Mouse (Mus musculus) embryo, embryonic 9.5 days (tissue): Measurements from ENCODE around the gene Snx9.

Source experiments
- DNase-seq: peaks from one replicate; pipeline ENCODE4 v3.0.0-alpha.2; 2017; ENCODE audit errors: extremely low spot score

The Snx9 gene

DNA sequence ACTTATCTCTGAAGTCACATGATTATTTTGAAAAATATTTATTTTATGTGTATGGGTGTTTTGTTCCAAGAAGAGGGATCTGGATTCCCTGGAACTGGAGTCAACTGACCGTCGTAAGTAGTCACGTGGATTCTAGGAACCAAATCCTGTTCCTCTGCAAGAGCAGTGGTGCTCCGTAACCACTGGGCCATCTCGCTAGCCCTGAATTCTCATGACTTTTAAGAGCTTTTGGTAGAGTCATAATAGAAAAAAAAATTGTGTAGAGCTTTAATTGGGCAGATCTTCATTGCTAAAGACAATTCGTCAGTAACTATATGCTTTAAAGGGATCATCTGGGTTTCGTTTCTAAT is 2.5 kb downstream of the Snx9 start:
- DNase-seq = no peak

DNA sequence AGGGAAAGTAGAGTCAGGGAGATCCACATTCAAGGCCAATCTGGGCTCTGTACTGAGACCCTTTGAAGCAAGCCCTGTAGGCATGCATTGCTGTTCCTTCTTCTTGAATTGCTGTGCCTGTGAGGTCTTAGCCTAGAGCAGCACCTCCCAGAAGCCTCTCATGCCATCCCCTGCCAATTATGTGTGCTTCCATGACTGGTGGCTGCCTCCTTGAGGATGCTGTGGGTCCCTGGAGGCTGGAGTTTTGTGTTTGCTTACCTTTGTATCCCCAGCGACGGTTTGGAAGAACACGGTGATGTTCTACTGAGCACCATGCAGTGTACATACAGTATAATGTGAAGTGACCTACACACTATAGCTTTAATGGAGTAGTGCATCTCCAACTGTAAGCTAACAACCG is 4.2 kb downstream of the Snx9 start:
- DNase-seq = no peak

DNA sequence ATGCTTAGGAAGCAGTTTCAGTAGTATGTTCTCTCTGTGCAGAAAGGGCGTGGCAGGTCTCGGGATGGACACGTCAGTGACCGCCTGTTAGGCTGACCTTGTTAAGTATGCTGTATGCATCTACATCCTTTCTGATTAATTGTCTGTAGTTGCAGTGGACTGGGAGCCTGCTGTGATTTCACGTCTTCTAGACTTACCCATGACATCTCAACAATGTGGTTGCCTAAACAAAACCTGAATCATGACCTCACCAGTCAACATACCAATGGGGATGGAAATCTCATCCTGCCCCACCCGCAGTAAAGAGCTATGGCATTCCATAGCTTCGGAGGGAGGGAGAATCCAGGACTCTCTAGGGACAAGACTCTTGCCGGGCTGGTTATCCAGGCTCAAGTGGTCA is 5.0 kb downstream of the Snx9 start:
- DNase-seq = no peak

DNA sequence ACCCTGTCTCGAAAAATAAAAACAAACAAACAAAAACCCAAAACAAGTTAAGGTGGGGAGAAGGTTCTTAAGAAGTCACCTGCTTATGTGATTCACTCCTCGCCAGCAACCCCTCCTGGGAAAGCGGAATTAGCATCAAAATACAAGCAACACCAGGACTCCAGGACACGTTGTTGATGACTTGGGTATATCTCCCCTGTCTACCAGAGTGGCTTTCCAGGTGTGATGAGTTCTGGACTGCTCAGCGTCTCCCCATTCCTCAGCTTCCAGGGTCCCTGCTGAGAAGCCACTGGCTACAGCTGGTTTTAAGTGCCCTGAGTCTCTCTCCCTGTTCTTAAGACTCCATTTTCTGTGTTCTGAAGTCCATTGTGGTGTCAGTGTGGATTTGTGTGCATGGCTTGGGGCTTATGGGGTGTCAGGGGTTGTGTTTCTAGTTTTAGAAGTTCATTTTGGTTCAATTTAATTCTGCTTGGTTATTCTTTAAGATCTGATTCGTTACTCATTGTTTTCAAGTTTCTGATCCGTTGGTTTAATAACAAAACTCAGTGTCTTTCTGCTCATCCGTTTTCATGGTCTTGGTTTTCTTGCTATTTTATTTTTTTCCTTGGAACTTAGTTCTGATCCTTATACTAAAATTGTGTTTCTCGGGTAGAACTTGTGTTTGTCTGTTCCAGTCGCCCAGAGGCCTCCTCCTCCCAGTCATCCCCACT is 7.7 kb downstream of the Snx9 start:
- DNase-seq = no peak

DNA sequence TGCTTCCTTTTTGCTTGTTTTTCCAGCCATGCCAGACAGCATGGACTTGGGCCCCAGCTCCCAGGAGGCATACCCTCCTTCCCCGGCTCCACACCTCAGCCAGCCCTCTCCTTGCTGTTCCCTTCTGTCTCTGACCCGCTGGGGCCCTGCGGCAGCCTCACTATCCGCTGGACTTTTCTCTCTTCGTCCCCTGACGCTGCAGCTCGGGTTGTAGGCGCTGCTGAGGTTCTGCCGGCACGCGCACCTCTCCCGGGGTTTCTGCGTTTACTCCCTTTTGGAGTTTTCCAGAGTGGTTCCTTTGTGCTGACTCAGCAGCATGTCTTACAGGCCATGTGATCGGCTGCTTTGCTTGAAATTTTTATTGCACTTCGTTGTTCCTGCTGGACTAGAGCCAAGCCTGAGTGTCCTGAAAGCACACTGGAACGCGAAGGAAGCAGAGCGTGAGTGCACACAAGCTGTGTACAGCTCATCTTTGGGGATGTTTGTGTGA is 8.3 kb downstream of the Snx9 start:
- DNase-seq = peak; percentile 47

DNA sequence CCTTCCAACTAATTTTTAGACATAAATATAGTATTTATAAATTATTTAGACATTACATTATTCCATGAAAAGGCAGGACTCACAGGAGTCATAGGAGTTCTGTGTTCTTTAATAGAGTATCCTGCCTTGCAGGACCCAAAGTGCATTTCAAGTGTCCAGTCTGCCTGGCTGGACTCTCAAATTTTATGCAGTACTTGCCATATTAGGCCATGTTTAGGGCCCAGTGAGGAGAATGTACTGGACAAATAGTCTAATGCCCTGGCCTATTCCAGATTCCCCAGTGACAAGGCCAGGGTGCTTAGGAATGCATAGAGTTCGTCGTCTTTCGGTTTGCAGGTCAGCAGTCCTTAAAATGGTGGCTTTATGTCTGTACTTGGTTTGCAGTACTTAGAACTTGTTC is 8.9 kb downstream of the Snx9 start:
- no peak for DNase-seq

DNA sequence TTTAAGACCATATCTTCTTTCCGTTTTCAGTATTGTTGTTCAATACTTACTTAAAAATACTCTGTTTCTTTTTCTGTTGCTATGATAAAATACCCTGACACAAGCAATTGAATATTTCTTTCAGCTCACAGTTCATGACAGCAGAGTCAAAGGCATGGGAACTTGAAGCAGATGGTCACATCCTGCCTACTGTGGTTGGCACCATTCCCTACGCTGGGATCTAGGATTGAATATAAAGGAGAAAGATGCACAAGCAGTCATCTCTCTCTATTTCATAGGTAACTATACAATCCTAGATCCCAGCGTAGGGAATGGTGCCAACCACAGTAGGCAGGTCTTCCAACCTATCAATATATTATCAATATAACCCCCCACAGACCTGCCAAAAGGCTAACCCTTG is 9.3 kb downstream of the Snx9 start:
- no peak for DNase-seq

DNA sequence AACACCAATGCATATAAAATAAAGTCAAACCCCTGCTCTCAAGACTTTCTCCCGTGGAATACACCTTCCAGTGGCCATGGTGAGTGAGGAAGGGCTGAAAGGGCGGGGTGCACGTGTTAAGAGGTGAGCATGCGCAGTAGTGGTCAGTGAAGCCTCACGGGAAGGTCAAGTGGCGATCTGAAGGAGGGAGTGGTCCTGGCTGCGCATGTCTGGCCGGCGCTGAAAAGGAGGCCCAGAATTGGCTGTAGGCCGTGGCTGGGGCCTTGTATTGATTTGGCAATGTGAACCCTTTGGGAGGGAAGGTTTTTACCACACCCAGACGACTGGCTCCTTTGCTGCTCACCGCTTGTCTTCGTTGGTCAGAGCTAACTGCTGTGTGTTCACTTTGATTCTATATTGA is 12.8 kb downstream of the Snx9 start:
- no peak for DNase-seq

DNA sequence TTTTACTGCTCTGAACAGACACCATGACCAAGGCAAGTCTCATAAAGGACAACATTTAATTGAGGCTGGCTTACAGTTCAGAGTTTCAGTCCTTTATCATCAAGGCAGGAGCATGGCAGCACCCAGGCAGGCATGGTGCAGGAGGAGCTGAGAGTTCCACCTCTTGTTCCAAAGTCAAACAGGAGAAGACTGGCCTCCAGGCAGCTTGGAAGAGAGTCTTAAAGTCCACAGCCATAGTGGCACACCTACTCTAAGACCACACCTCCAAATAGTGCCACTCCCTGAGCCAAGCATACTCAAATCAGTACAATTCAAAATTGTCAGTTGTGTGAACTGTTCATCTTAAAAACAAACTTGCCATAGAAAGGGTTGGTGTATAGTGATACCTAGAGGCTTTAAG is 14.4 kb downstream of the Snx9 start:
- DNase-seq = no peak

DNA sequence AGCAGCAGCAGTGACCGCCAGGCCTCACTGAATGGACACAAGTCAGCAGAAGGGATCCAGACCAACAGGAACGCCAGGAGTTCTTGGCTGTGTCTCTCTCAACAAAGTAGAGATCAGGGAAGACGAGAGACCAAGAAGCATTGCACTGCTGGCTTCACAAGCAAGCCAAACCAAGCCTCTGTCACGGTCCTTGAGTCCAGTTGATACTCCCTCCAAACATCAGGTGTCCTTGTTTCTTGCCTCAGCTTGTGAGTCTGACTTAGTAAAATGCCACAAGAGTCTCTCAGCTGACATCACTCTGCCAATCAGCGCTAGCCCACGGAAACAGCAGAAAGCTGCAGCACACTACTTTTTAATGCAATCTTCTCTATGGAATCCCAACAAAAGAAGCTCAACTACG is 15.3 kb downstream of the Snx9 start:
- DNase-seq = no peak

DNA sequence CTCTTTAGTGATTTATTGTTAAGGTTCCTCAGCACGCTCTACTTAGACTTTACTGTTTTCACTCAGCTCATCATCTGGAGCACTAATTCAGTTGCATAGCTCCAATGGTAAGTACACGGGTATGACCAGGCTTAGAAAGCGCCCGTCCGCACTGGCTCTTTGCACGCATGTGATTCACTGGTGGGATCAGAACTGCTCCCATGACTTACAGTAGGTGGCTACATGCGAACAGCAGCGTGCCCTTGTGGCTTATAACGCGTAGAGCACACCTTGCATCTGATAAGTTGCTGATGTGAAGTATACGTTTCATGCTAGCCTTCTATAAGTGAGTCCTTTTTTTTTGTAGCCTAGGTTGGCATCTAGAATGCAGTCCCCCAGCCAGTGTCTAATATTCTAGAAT is 16.1 kb downstream of the Snx9 start:
- DNase-seq = no peak

DNA sequence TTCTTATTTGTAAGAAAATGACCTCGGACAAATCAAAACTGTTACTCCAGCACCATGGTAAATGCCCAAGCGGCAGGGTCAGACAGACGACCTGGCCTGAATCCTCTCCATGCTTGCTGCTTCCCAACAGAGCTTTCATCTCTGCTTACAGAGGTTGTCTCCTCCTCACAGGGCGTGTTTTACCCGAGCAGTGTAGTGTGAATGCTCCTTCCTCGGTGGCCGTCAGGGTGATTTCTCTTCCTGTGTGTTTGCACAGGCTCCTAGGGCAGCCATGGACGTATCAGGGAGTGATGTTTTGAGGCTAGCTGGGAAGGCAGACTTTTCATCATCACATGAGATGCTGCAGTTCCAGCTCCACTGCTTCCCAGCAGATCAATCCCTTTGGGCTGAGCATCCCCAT is 17.1 kb downstream of the Snx9 start:
- DNase-seq = no peak

DNA sequence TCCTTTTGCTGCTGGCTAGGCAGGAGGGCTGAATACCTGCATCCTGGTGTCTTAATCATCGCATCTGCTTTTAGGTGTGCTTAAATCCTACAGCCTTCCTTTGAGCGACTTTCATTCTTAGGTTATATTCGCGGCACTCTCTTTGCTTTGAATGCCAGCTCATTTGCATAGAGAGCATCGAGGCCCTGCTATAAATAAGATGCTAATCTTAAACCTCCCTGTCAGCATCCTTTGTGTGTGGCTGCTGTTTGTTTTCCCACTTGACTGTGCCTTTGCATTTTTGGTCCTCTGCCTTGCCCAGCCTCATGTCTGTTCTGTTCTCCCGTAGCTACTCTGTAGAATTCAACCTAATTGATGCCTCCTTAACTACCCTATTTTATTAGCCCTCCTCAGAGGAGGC is 21.2 kb downstream of the Snx9 start:
- DNase-seq = no peak

DNA sequence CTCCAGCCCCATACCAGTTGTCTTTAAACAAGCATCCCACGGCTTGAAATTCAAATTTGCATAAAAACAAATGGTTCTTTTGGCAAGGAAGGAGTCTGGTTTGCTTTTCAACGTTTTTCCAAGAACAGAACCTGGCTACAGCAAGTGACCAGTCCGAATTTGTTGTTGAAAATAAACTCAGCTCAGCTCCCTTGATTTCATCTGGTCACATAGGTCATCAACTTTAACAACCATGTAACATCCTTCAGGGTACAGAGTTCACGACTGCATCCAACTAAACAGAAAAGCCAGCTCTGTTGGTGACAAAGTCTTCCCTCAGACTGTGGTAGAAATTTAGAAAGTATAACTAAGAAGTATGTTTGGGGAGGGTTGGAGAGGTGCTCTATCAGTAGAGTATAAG is 21.7 kb downstream of the Snx9 start:
- no peak for DNase-seq

DNA sequence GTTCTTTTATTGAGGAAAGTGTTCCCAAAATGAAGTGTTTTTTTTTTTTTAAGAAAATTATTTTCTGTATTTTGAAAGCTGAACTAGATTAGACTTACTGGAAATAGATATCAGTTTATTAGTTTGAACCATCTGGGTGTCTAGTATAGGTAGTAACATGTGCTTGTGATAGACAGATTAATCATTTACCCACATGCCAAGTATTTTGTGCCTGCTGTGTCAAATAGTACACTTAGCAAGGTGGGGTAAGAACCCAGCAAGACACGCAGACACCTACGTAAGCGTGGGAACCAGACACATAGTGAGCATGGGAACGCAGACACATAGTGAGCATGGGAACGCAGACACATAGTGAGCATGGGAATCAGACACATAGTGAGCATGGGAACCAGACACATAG is 22.6 kb downstream of the Snx9 start:
- DNase-seq = no peak

DNA sequence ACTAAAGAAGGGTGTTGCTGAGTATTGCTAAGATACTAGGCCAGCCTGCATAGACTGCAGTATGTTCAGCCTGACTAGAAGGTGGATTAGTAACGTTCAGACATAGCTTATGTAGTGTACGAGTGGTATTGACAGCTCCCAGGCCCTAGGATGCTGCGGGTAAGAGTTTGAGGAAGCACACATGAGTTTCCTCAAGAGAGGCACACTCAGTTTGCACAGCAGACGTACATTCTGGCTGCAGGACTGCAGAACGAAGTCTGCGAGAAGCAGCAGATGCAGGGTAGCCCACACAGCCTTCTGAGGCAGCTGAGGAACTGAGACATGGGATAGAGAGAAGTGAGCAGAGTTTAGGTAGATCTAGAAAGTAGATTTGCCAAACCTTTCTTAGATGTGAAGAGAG is 26.3 kb downstream of the Snx9 start:
- no peak for DNase-seq

DNA sequence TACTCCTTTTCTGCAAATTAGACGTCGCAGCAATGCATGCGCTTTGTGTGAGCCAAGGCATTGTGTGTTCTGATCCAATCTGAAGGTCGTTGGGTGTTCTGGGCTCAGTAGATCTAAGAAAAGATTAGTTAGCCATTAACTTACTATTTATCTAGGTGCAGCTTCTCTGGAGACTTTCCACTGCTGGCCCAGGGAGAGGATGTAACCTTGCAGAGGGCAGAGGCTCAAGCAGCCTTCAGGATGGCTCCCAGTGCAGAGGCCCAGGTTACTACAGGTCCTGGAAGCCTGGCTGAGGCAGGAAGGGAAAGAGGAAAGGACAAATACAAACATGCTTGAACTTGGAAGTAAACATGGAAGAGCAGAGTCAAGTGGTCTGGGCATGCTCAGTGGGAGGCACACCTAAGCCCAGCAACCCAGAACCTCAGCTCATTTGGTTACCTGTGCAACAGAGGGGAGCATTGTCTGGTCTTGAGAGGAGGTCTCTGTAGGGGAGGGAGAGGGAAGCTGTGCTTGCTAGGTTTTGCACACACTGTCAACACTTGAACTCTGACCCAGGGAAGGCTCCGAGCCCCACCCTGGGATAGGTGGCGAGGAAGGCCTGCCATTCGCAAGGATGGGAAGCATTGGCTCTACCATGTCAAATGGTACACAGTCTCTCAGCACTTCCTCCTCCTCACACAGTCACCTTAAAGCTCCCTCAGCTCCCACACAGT is 27.3 kb downstream of the Snx9 start:
- no peak for DNase-seq

DNA sequence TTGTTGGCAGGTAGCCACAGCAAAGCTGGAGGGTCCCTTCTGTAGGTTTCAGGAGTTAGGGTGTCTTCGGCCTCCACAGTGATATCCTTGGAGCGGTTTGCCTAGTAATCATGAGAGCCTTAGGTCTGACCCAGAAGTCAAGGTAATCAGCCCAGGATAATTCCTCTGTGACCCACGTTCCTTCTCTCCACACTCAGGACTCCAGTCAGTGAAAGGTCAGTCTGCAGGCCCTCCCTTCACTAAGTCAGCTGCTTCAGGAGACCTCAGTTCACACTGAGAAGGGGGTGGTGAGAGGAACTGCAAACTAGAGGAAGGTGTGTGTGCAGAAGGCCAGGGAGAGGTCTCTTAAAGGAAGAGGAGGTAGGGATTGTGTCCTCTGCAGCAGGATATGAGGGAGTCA is 28.3 kb downstream of the Snx9 start:
- DNase-seq = no peak

DNA sequence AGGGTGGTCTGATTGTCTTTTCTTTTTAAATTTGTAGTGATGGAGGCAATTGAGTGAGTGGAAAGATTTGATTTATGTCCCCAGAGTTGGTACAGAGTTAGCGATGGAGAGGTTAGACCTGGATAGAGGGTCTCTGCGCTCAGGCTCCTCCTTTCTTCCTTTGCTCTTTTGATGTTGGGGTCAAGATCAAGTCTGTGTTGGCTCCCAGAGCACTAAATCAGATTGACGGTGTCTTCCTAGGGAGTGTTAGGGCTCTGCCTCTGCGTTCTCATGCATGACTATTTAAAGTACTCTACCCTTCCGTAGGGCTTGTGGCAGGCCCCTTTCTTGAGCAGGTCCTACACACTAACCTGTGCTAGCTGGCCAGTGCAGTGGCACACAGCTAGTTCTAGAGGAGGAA is 28.9 kb downstream of the Snx9 start:
- DNase-seq = no peak

DNA sequence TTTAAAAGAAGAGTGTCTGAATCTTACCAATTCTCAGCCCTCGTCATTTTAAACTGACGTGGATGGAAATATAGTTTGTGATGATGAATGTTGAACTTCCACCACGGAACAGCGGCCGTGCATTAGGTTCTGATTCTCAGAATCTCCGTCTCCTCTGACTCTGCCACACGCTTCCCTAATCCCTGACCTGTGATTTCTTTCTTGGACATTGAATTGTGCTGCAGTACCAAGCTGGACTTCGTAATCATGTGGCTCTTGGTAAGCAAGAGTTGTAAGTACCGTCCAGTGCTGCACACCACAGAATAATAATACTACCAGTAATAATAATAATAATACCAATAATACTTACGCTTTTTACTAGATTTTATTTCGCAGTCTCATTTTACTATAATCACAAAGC is 29.6 kb downstream of the Snx9 start:
- no peak for DNase-seq

DNA sequence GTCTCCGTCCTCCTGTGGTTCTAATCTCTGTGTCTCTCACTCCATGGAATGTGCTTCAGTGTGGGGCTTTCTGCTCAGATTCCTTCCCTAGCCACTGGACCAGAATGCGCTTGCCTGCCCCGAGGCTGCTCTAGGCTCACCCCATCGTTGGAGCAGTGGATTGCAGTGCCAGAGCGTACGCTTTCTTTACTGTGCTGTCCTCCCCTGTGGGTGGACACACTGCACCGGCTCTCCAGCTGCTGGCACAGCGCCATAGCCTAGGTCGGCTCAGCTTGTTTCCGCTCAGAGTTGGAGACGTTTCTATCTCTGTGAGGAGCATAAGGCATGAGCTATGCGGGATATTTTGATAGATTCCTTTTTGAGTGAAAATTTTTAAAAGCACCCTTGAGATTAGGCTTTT is 31.4 kb downstream of the Snx9 start:
- no peak for DNase-seq

DNA sequence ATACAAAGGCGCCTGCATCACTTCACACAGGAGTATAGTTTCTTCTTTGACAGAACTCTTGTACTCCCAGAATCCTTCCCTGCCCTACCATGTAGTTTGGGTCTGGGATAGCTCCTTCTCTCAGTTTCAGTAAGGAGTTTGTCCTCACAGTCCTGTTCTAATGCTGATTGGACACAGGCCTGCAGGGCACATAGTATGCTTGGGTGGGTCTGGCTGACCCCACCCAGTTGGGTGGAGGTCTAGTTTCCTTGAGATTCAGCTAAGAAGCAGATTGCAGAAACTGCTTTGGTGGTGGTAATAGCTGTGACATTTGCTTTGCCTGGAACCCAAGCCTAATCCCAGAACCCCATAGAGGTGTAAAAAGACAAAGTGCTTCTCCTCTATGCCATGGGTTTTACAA is 33.4 kb downstream of the Snx9 start:
- no peak for DNase-seq

DNA sequence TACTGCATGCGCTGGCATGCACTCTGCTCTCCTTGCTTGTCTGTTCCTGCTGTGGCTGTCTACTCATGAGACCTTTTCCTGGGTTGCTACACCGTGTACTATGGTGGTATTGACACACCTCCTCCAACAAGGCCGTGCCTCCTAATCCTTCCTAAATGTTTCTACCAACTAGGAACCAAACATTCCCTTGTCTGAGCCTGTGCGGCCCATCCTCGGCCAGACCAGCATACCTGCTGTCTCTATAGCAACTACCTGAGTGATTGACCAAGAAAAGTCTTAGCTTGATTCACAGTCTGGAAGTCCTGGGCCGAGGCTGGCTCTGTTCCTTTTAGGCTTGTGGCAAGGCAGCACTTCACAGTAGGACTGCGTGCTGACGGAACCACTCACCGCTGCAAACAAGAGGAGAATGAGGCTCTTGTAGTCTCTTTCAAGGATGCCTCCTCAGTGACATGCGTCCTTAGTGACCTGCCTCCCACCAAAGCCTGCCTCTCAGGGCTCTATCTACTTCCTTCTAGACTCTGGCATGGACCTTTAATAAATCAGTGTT is 36.6 kb downstream of the Snx9 start:
- no peak for DNase-seq

DNA sequence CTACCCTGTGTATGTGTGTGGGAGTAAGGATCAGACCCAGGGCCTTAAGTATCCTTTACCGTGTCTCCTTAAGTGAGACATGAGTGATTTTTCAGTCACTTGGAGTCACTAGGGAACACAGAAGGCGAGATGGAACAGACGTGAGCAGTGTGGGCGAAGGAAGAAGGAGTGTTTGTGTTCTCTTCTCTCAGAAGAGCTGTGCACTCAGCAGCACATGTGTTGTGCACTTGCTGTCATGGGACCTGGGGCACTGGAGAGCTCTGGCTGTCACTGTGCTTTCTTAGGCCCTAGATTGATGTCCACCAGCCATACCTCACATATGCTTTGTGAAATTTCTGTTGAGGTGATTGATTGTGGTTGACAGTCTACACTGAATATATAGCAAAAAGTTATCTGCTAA is 37.7 kb downstream of the Snx9 start:
- DNase-seq = no peak
